Mouse (Mus musculus) NIH3T3 (cell line): ENCODE measurements around the gene Rpl5.

ENCODE experiments used
- DNase-seq: peaks from one replicate; pipeline ENCODE4 v3.0.0-alpha.2; 2012; ENCODE audit warnings: low read depth

The Rpl5 gene

DNA sequence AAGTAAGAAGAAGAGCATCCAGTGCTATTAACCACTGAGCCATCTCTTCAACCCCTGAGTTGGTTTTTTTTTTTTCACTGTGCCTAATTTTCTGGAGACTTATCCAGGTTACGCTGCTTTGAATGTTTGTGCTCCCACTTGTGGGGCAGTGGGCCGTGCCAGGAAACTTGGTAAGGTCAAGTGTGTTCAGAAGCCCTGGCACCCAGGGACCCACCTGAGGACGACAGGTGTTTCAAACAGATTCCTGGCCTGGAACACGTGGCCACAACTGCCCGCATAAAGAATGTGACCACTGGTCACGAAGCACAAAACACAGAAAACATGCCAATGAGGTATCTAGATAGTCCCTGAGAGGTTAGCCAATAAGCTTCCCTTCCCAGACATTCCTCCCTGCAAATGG lies 43.2 kb downstream of the Rpl5 start:
- DNase-seq = no peak

DNA sequence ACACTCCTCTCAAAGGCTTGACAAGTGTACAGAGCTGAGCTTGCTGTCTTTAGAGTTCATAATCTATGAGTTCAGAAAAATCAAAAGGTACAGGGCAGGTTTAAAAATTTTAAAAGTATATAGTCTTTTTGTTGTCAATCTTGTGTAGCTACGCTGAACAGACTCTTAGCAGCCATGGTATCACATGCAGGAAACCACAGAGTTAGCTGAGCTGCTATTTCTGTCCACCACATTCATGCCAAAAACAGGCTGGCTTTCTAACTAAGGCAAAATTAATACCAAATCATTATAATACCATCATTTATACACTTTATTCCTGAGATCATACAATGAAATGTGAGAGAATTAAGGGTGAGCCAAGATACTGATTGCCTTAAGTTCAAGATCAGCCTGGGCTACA lies 46.2 kb downstream of the Rpl5 start:
- DNase-seq = no peak

DNA sequence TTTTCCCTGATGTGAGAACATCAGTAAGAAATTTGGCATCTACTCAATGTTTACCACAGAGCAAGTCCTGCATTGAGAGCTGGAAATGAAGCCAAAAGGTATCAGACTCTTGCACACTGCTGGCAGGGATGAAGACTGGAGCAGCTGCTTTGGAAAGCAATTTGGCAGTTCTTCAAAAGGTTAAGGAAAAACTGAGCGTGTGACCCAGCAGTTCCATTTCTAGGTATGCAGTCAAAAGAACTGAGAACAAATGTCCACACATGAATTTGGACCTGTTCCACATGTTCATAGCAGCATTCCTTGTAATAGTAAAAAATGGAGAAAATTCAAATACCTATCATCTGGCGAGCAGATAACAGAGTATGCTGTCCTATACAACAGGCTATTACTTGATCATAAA lies 47.2 kb downstream of the Rpl5 start:
- DNase-seq = peak; percentile 91

DNA sequence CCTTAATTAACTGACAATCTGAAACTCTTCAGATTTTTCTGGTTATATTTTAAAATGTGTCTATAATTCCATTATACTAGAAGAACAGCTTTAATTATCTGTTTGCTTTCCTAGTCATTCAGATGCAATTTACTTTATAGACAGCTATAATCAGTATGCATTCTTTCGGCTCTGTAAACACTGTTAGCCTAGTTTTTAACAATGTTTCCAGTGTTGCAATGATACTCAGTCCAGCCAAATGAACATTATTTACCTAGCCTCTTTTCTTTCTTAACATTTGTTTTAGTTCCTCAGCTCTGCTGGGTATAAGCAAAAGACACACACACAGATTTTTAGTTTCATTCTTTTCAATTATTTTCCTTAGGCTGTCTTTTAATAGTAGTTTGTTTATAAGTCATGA lies 48.6 kb downstream of the Rpl5 start:
- DNase-seq = no peak

DNA sequence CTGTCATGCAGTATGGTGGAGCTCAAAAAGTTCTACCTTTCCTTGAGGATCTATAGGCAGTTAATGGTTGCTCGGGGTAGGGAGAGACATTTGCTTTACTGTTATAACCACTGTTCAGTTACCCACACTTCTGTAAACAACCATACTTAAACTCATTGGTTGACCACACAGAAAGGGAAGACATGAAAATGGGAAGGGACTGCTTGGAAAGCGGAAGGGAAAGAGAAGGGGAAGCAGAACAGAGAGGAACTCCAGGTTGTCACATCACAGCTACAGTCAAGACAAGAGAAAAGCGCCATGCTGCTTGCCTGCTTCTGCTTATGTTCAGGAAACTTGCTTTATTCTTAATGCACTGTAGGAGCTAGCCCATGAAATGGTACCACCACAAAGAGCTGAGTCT lies 49.3 kb downstream of the Rpl5 start:
- DNase-seq = no peak

DNA sequence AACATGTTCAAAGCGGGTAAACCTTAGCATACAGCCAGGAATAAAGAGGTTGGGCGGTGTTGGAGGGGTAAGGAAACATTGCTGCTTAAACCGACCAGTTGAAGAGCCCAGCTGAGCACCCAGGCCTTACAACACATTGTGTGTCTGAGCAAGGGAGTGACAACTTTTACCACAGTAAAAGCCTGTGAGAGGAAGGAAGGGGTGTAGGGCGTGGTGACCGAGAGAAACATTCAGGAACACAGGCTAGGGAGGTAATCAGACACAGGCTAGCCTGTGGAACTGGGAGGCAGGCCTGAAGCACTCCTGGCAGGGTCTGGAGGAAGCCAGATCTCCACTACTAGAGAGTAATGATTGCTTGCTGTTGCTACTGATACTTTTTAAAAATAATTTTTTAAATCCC lies 50.3 kb downstream of the Rpl5 start:
- no peak for DNase-seq
